Mouse (Mus musculus): Measurements from ENCODE around the gene Ada. TPM values are rescaled to one million over a fixed set of nuclear protein-coding genes. Genes with fewer than 3 reads are reported as not detected.

The Ada gene
- polyA plus RNA-seq (2014; fragmentation: Nextera tagmentation; extraction: Ambion mirVana) = 9.5 and 9.9 TPM in 2 replicates

DNA sequence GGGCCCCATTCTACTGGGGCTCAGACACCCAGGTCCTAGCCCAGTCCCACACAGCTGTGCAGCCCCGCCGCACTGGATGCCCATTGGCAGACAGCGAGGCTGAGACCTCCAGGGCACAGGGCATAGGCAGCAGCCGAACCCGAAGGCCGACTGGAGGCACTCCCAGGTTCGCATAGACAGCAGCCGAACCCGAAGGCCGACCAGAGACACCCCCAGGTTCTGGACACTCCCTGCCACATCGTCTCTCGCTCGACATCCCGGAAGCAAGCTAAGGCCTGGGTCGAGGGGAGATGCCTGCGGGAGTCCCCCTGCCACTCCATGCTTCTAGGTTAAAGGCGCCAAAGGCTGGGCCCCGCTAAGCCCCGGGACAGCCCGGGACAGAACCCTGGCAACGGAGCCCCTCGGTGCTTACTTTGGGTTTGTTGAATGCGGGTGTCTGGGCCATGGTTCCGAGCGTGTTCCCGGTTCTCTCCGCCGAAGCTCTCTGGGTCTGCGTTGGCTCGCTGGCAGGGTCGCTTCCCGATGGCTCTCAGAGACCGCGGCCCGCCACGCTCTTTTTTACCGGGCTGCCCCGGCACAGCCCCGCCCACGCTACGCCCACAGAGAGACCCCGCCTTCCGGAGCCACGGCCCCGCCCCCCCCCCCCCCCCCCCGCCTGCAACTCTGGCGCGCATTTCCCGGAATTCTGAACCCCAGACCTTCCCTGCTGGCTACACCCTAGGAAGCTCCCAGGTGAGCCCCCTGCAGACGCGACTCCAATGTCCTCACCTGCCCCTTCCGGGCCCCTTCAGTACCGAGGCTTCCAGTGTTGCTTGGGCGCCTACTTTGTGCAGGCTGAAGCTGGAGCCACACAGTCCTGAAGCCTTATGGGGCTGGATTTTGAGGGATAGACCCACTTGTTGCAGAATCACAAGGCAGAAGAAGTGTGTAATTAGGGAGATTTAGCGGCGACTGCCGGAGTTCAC lies at the start of gene Ada:
Ada (minus strand) TSS at position 593 of the 965 bp plus-strand sequence.
- Histone ChIP-seq H3K9ac (peak within 1 kb of the TSS; percentile 72), H3K4me1 (ENCODE audit: insufficient read depth) (peaks cover 7% of the 10 kb centered on the region; the same call in 1 of the 2 replicates), H3K4me2 (peak within 1 kb of the TSS; percentile 99), H3K4me3 (ENCODE audit: low read depth, low read length) (peak within 1 kb of the TSS; percentile 59), H3K36me3 (ENCODE audit: insufficient read depth) (no peaks in the 10 kb centered on the region), H3K27me3 (ENCODE audit: insufficient read depth, low read length) (peaks cover 14% of the 10 kb centered on the region; the same call in 1 of the 2 replicates), H3K27ac (ENCODE audit: low read depth) (no peak within 1 kb of the TSS), H3K9me3 (ENCODE audit: low read depth, low read length) (no peaks in the 10 kb centered on the region)
- ATAC-seq (ENCODE audit: insufficient read depth) (peak; percentile 70), DNase-seq (peak; percentile 83)
- under 1% methylated on average over 51 of the region's 57 CpGs for whole genome bisulfite sequencing
- no peak; the same call in 1 of the 2 replicates for TF ChIP-seq CTCF (IDR thresholded peaks at IDR 0.05; ENCODE audit: low read depth)

DNA sequence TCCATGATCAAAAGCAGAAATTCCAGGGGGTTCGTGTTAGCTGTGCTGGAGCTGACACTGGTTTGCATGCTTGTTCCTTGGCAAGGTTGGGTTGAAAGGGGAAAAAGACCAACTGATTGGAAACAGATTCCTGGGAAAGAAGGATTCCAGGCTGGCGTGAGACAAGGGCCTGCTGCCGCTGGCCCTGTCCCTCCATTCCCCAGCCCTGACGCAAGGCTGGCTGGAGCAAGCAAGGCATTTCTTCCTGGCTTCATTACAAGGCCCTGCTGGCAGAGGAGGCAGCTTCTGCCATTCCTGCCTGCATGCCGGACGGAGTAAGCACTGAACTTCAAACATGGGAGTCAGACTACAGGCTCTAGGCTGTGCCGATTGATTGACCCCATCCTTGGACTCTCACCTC lies 48.4 kb upstream of the Ada start:
- 57% methylated on average over 7 of the region's 7 CpGs for WGBS
- no peak for ATAC-seq (ENCODE audit: insufficient read depth)
- Histone ChIP-seq H3K4me2 (no peak overlapping the region), H3K36me3 (ENCODE audit: insufficient read depth) (no peaks in the 10 kb centered on the region), H3K4me1 (ENCODE audit: insufficient read depth) (no peaks in the 10 kb centered on the region), H3K4me3 (ENCODE audit: low read depth, low read length) (no peak overlapping the region), H3K27ac (ENCODE audit: low read depth) (no peak overlapping the region), H3K9me3 (ENCODE audit: low read depth, low read length) (no peaks in the 10 kb centered on the region), H3K27me3 (ENCODE audit: insufficient read depth, low read length) (no peaks in the 10 kb centered on the region), H3K9ac (no peak overlapping the region)
- TF ChIP-seq CTCF (IDR thresholded peaks at IDR 0.05; ENCODE audit: low read depth) = no peak
- peak; percentile 42 for DNase-seq

- TF ChIP-seq CTCF (IDR thresholded peaks at IDR 0.05; ENCODE audit: low read depth) = peak; percentile 75
- no peak overlapping the region for H3K4me3 ChIP-seq (ENCODE audit: low read depth, low read length)
- H3K27me3 ChIP-seq (ENCODE audit: insufficient read depth, low read length) = no peaks in the 10 kb centered on the region
- no peaks in the 10 kb centered on the region for H3K9me3 ChIP-seq (ENCODE audit: low read depth, low read length)
- H3K4me2 ChIP-seq = no peak overlapping the region
- no peaks in the 10 kb centered on the region for H3K36me3 ChIP-seq (ENCODE audit: insufficient read depth)
- no peaks in the 10 kb centered on the region for H3K4me1 ChIP-seq (ENCODE audit: insufficient read depth)
- 63% methylated on average over 4 of the region's 4 CpGs for WGBS
- H3K9ac ChIP-seq = no peak overlapping the region
- ATAC-seq (ENCODE audit: insufficient read depth) (peak; percentile 35; the same call in 1 of the 2 replicates), DNase-seq (peak; percentile 80)
- no peak overlapping the region for H3K27ac ChIP-seq (ENCODE audit: low read depth)
Observed at GRCm38 (mm10) chr2:163788484-163788883, 38.4 kb upstream of the Ada start.

DNA sequence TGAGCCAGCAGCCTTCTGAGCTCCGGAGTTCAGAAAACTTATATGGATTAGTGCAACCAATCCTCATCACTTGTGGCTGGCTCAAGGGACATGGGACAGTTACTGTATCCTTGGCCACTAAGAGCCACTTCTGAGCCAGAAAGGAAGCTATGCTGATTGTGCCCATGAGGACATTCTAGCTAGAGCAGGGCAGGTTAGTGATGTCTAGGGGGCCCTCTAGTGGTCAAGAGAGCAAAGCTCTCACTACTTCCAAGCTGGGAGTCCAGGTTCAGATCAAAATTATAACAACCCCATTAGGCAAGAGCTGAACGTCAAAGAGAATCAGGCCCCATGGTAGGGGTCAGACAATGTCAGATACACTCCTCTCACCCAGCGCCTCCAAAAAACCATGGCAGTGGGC lies 37.7 kb upstream of the Ada start:
- H3K36me3 ChIP-seq (ENCODE audit: insufficient read depth) = no peaks in the 10 kb centered on the region
- no peak overlapping the region for H3K9ac ChIP-seq
- H3K4me1 ChIP-seq (ENCODE audit: insufficient read depth) = no peaks in the 10 kb centered on the region
- no peaks in the 10 kb centered on the region for H3K27me3 ChIP-seq (ENCODE audit: insufficient read depth, low read length)
- DNase-seq (peak; percentile 86), ATAC-seq (ENCODE audit: insufficient read depth) (peak; percentile 54; the same call in 1 of the 2 replicates)
- 56% methylated on average over 3 of the region's 3 CpGs for WGBS
- H3K9me3 ChIP-seq (ENCODE audit: low read depth, low read length) = no peaks in the 10 kb centered on the region
- H3K27ac ChIP-seq (ENCODE audit: low read depth) = no peak overlapping the region
- TF ChIP-seq CTCF (IDR thresholded peaks at IDR 0.05; ENCODE audit: low read depth) = peak; percentile 84
- H3K4me3 ChIP-seq (ENCODE audit: low read depth, low read length) = no peak overlapping the region
- H3K4me2 ChIP-seq = no peak overlapping the region

DNA sequence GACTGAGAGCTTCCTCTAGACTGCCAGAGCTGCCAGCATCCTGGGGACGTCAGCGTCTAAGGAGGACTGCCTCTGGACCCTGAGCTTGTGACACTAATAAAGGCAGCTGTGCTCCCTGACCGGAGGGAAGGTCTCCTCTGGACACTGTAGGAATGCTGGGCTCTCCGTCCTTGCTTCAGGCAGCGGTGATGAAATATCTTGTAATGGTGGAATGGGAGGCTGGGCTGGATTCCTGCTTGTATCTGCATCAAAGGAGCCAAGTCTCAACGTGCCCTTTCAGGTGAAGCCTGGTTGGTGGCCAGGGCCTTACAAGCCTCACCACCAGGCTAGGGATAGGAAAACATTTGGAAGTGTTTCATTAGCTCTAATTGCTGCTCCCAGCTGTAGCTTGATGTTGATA lies 37.0 kb upstream of the Ada start:
- Histone ChIP-seq H3K9ac (no peak overlapping the region), H3K4me2 (no peak overlapping the region), H3K27me3 (ENCODE audit: insufficient read depth, low read length) (no peaks in the 10 kb centered on the region), H3K4me3 (ENCODE audit: low read depth, low read length) (no peak overlapping the region), H3K27ac (ENCODE audit: low read depth) (no peak overlapping the region), H3K9me3 (ENCODE audit: low read depth, low read length) (no peaks in the 10 kb centered on the region), H3K4me1 (ENCODE audit: insufficient read depth) (no peaks in the 10 kb centered on the region), H3K36me3 (ENCODE audit: insufficient read depth) (no peaks in the 10 kb centered on the region)
- no peak for ATAC-seq (ENCODE audit: insufficient read depth)
- no peak for TF ChIP-seq CTCF (IDR thresholded peaks at IDR 0.05; ENCODE audit: low read depth)
- no peak for DNase-seq
- WGBS = 76% methylated on average over 6 of the region's 6 CpGs

GRCm38 (mm10) chr2:163783901-163784300 lies 33.9 kb upstream of the Ada start:
- H3K4me2 ChIP-seq = no peak overlapping the region
- H3K27me3 ChIP-seq (ENCODE audit: insufficient read depth, low read length) = no peaks in the 10 kb centered on the region
- ATAC-seq (ENCODE audit: insufficient read depth) (no peak), DNase-seq (no peak)
- H3K27ac ChIP-seq (ENCODE audit: low read depth) = no peak overlapping the region
- H3K36me3 ChIP-seq (ENCODE audit: insufficient read depth) = no peaks in the 10 kb centered on the region
- no peak overlapping the region for H3K9ac ChIP-seq
- no peaks in the 10 kb centered on the region for H3K9me3 ChIP-seq (ENCODE audit: low read depth, low read length)
- H3K4me1 ChIP-seq (ENCODE audit: insufficient read depth) = no peaks in the 10 kb centered on the region
- 53% methylated on average over 4 of the region's 4 CpGs for WGBS
- H3K4me3 ChIP-seq (ENCODE audit: low read depth, low read length) = no peak overlapping the region
- TF ChIP-seq CTCF (IDR thresholded peaks at IDR 0.05; ENCODE audit: low read depth) = no peak

GRCm38 (mm10) chr2:163783368-163783767 lies 33.3 kb upstream of the Ada start:
- no peak for DNase-seq
- no peak overlapping the region for H3K4me3 ChIP-seq (ENCODE audit: low read depth, low read length)
- WGBS = 77% methylated on average over 6 of the region's 6 CpGs
- no peak for ATAC-seq (ENCODE audit: insufficient read depth)
- no peaks in the 10 kb centered on the region for H3K9me3 ChIP-seq (ENCODE audit: low read depth, low read length)
- no peak overlapping the region for H3K27ac ChIP-seq (ENCODE audit: low read depth)
- H3K9ac ChIP-seq = no peak overlapping the region
- H3K4me2 ChIP-seq = no peak overlapping the region
- H3K27me3 ChIP-seq (ENCODE audit: insufficient read depth, low read length) = no peaks in the 10 kb centered on the region
- TF ChIP-seq CTCF (IDR thresholded peaks at IDR 0.05; ENCODE audit: low read depth) = no peak
- no peaks in the 10 kb centered on the region for H3K4me1 ChIP-seq (ENCODE audit: insufficient read depth)
- no peaks in the 10 kb centered on the region for H3K36me3 ChIP-seq (ENCODE audit: insufficient read depth)

Data from lung, embryonic 14.5 days (tissue).